Mouse (Mus musculus): ENCODE results near the gene Col19a1. TPM values are rescaled to one million over a fixed set of nuclear protein-coding genes. Genes with fewer than 3 reads are reported as not detected.

Gene Col19a1
- total RNA-seq, 2 experiments from 2014 or later = 7.5 to 7.8 TPM

GRCm38 (mm10) chr1:24226941-24227711 is 360.1 kb downstream of the Col19a1 start:
- DNase-seq = no peak

- DNase-seq = no peak
These were observed 361.3 kb downstream of the Col19a1 start for GRCm38 (mm10) chr1:24225825-24226526.

- no peak for DNase-seq
These were observed 364.2 kb downstream of the Col19a1 start for GRCm38 (mm10) chr1:24222981-24223612.

GRCm38 (mm10) chr1:24222231-24222630 is 365.0 kb downstream of the Col19a1 start:
- no peak for DNase-seq

- no peak for DNase-seq
These were observed 368.2 kb downstream of the Col19a1 start for GRCm38 (mm10) chr1:24219041-24219440.

Other genes starting within 250 kb of the Col19a1 start
- gene Lmbrd1, start 91.2 kb upstream of the Col19a1 start, total RNA-seq (2021) = 10 to 100 TPM; 30.3 to 30.4 TPM